Mouse (Mus musculus) ES-E14 (cell line): Measurements from ENCODE around the gene Cbfa2t3. TPM values are rescaled to one million over a fixed set of nuclear protein-coding genes. Genes with fewer than 3 reads are reported as not detected.
"Not testable (repeated sequence)": the region's sequence is repeated elsewhere in the genome, so short reads cannot be mapped to it uniquely, and the experiment has no call there.

Source experiments
- DNase-seq: peaks from one replicate; pipeline ENCODE4 v3.0.0-alpha.2; 2013; ENCODE audit warnings: low read depth, low spot score
- H3K27ac ChIP-seq: 2 replicates; pipeline ENCODE4 v1.5.1; 2012; ENCODE audit warnings: low read depth, mild to moderate bottlenecking, low read length, moderate library complexity, mixed read lengths; ENCODE audit not compliant: poor library complexity, insufficient read depth, severe bottlenecking
- H3K36me3 ChIP-seq: 2 replicates; pipeline ENCODE4 v1.6.1; 2012; ENCODE audit warnings: mild to moderate bottlenecking, low read length, moderate library complexity, mixed read lengths; ENCODE audit not compliant: control insufficient read depth, poor library complexity, insufficient read depth, severe bottlenecking
- H3K4me1 ChIP-seq, 2 experiments: fragments of 150-350 bp in 1 of 2; sonication (generic) in 1 of 2; 2 replicates each; pipeline ENCODE4 v1.6.1; 2012; ENCODE audit warnings: low read length in 2 of 2, mild to moderate bottlenecking in 1 of 2, mixed read lengths in 1 of 2; ENCODE audit not compliant: control insufficient read depth in 2 of 2, insufficient read depth in 2 of 2, poor library complexity in 1 of 2
- H3K4me3 ChIP-seq, 2 experiments: fragments of 150-350 bp in 1 of 2; sonication (generic) in 1 of 2; 2 replicates each; pipeline ENCODE4 v1.5.1; 2012; ENCODE audit warnings: low read length in 2 of 2, low read depth in 1 of 2, mild to moderate bottlenecking in 1 of 2, mixed read lengths in 1 of 2; ENCODE audit not compliant: insufficient read depth in 1 of 2, poor library complexity in 1 of 2, severe bottlenecking in 1 of 2
- H3K9ac ChIP-seq: 2 replicates; pipeline ENCODE4 v1.6.1; 2012; ENCODE audit warnings: low read depth, mild to moderate bottlenecking, low read length, mixed read lengths; ENCODE audit not compliant: poor library complexity, insufficient read depth, severe bottlenecking
- H3K9me3 ChIP-seq: fragments of 150-350 bp; sonication (generic); 2 replicates; pipeline ENCODE4 v1.6.1; 2012; ENCODE audit warnings: low read depth, mild to moderate bottlenecking, low read length; ENCODE audit not compliant: control insufficient read depth, insufficient read depth
- CHD2 ChIP-seq: IDR thresholded peaks from 2 replicates; pipeline ENCODE4 v1.6.1; 2014; ENCODE audit warnings: mild to moderate bottlenecking, low read depth, low read length, inconsistent platforms
- HCFC1 ChIP-seq: IDR thresholded peaks from 2 replicates; pipeline ENCODE4 v1.6.1; 2012; ENCODE audit warnings: low read length, inconsistent platforms, borderline replicate concordance; ENCODE audit not compliant: insufficient read depth
- MAFK ChIP-seq: IDR thresholded peaks from 2 replicates; pipeline ENCODE4 v1.6.1; 2014; ENCODE audit warnings: mild to moderate bottlenecking, low read depth, low read length, inconsistent platforms; ENCODE audit not compliant: insufficient read depth
- ZC3H11A ChIP-seq: IDR thresholded peaks from 2 replicates; pipeline ENCODE4 v1.6.1; 2012; ENCODE audit warnings: low read depth, mild to moderate bottlenecking, inconsistent platforms, low read length, borderline replicate concordance
- ZNF384 ChIP-seq: IDR thresholded peaks from 2 replicates; pipeline ENCODE4 v1.6.1; 2012; ENCODE audit warnings: low read depth, low read length, inconsistent platforms
- in situ Hi-C, 2 experiments: fragments of 600-800 bp; cut with MboI; formaldehyde crosslinking; loops; one replicate each; pipeline ENCODE4 v1.15.1; 2025; ENCODE audit warnings: low sequenced_read_pairs in 2 of 2, inconsistent platforms in 1 of 2; ENCODE audit not compliant: unreplicated experiment in 2 of 2
- total RNA-seq: library from RNA; depleted of rRNA; stranded (reverse); fragments of 300-350 nt; gene quantifications from 2 replicates; pipeline ENCODE4 v1.2.3, GENCODE M21; 2012

Gene Cbfa2t3
- total RNA-seq, 1 experiment = 0.36 TPM

DNA sequence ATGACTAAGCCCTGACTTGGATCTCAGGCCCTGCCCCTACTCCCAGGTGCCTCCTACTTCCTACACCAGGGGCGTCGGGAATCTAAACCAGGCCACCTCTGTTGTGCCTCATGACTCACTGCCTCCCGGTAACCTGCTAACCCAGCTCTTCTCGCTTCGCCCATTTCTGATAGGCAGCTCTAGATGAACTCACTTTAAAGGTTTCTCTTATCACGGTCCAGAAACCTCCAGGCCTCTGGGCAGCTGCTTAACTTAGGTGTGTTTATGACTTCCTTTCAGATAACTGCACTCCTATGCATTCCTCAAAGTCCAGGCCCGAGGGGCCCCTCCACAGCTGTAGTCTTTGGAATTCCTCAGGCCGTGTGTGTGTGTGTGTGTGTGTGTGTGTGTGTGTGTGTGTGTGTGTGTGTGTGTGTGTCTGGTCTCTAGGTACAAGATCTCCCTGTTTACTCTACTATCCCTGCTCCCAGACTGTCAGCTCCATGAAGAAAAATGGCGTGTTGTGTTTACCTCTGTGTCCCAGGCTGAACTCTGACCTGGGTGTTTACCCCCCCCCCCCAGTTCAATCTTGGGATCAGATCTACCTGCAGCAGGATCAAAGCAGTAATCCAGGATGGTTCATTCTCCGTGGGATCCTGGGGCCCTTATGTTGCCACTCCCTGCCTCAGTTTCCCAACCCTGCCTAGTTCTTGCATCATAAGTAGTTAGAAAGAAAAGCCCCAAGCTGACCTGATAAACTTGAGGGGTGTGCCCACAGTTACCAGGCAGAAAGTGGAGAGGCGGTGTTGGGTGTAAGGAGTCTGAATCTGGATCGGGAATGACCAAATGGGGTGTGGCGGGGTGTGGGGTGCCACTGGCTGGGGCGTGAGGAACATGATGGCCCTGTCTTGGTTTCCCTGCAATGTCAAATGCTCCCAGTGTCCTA lies 62.8 kb downstream of the Cbfa2t3 start:
- Histone ChIP-seq H3K27ac (no peak overlapping the region), H3K36me3 (no peaks in the 10 kb centered on the region), H3K9me3 (no peaks in the 10 kb centered on the region), H3K4me1 (peaks cover 0 to 9% of the 10 kb centered on the region in 2 experiments; a peak in 1 of 4 replicates), H3K9ac (no peak overlapping the region), H3K4me3 (no peak overlapping the region)
- no peak for TF ChIP-seq ZNF384
- TF ChIP-seq MAFK = no peak
- no peak for TF ChIP-seq CHD2
- TF ChIP-seq HCFC1 = no peak
- TF ChIP-seq ZC3H11A = no peak
- in situ Hi-C loops = no loop called here
- DNase-seq = no peak

DNA sequence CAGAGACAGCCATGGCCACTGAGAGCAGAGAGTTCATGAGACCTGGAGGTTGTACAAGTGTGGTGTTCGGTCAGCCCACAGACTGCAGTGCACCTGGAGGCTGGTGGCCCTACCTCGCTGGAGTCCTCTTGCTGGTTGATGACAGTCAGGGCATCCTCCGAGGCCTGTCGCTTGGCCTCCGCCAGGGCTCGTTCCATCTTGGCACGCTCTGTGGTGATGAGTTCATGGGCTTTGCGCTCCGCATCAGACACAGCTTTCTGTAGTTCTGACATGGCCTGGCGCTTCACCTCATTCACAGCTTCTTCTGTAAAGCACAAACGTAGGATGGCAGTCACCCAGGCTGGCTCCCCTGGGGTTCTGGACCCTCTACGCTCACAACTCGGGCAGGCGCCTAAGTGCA lies 65.7 kb downstream of the Cbfa2t3 start:
- no peaks in the 10 kb centered on the region for H3K9me3 ChIP-seq
- H3K27ac ChIP-seq = no peak overlapping the region
- no peak overlapping the region for H3K4me3 ChIP-seq
- peaks cover 0 to 13% of the 10 kb centered on the region in 2 experiments; a peak in 1 of 4 replicates for H3K4me1 ChIP-seq
- in situ Hi-C loops = no loop called here
- DNase-seq = no peak
- no peak overlapping the region for H3K9ac ChIP-seq
- TF ChIP-seq ZNF384 = no peak
- H3K36me3 ChIP-seq = no peaks in the 10 kb centered on the region

DNA sequence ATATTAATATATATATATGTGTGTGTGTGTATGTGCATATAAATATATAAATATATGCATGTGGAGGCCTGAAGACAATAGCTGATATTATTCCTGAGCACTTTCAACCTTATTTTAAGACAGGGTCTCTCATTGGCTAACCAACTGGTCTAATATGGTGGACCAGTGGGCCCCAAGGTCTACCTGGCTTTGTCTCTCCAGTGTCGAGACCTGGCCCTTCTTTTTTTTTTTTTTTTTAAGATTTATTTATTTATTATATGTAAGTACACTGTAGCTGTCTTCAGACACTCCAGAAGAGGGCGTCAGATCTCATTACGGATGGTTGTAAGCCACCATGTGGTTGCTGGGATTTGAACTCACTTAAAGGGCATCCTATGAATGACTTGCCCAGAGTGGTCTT lies 66.8 kb downstream of the Cbfa2t3 start:
- H3K9ac ChIP-seq, H3K4me3 ChIP-seq, in situ Hi-C loops, H3K4me1 ChIP-seq, DNase-seq, H3K27ac ChIP-seq, H3K9me3 ChIP-seq, H3K36me3 ChIP-seq: not testable (repeated sequence)
- TF ChIP-seq ZNF384 = 0 out of 2 replicates have a peak, but pooled peaks have one; percentile 50

DNA sequence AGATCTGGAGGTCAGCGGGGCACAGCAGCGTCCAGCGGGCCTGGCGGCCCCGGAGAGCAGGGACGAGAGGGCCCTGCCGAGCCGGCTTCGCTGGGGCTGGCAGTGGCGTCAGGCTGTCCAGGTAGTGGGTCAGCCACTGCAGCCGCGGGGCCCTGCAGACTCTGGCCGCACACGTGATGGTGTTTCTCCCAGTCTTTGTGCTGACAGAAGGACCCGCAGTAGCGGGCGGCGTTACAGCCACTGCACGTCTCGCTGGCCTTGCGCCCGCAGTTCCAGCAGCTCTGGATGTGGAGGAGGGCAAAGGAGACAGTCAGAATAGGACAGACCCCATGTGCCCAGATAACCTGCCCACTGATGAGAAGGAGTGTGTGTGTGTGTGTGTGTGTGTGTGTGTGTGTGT lies 68.2 kb downstream of the Cbfa2t3 start:
- TF ChIP-seq ZC3H11A = no peak
- no peak for TF ChIP-seq ZNF384
- TF ChIP-seq HCFC1 = no peak
- no peak for TF ChIP-seq CHD2
- no peak for TF ChIP-seq MAFK
- no peak overlapping the region for H3K27ac ChIP-seq
- H3K4me3 ChIP-seq = peak overlapping the region; percentile 63 to 66
- H3K4me1 ChIP-seq = peaks cover 0 to 6% of the 10 kb centered on the region in 2 experiments; a peak in 1 of 4 replicates
- H3K9ac ChIP-seq = peak overlapping the region; percentile 50
- in situ Hi-C loops = no loop called here
- no peaks in the 10 kb centered on the region for H3K36me3 ChIP-seq
- H3K9me3 ChIP-seq = no peaks in the 10 kb centered on the region
- DNase-seq = no peak

DNA sequence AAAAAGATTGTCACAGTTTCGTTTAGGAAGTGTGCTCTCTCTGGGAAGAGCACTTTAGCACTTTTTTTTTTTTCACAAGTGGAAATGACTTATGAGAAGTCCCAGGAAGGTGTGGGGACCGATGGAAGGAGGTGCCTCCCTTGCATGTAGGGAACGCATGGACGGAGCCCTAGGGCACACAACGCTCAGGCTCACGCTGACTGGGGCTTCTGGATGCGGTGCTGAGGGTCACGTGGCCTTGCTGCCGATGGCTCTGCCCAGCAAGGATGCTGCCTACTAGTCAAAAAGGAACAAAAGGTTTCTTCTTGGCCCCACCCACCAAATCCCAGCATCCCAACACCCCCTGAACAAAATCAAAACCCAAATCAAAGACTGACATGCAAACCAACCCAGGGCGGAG lies 69.5 kb downstream of the Cbfa2t3 start:
- DNase-seq = no peak
- H3K4me3 ChIP-seq = no peak overlapping the region
- TF ChIP-seq ZNF384 = no peak
- H3K36me3 ChIP-seq = no peaks in the 10 kb centered on the region
- no peak overlapping the region for H3K9ac ChIP-seq
- H3K27ac ChIP-seq = no peak overlapping the region
- H3K9me3 ChIP-seq = no peaks in the 10 kb centered on the region
- peaks cover 0 to 4% of the 10 kb centered on the region in 2 experiments; a peak in 1 of 4 replicates for H3K4me1 ChIP-seq
- in situ Hi-C loops = no loop called here
